Mouse (Mus musculus) adrenal gland (tissue): ENCODE data around the gene Rpia.
"Not testable (repeated sequence)": the region's sequence is repeated elsewhere in the genome, so short reads cannot be mapped to it uniquely, and the experiment has no call there.

Experiments
- intact Hi-C: fragments of 180-260 bp; cut with DNase I; formaldehyde crosslinking; loops from one replicate; pipeline ENCODE4 v1.15.1; 2025
- long read RNA-seq, 2 experiments: library from polyadenylated mRNA; unstranded; transcript quantifications; one replicate each; pipeline ENCODE4 v2.0.0; 2020; ENCODE audit warnings: borderline replicate concordance in 1 of 2; ENCODE audit not compliant: insufficient replicate concordance in 1 of 2

Rpia gene
- long read RNA-seq, experiment 1: 0 reads
- long read RNA-seq, experiment 2, partial matches to known transcripts: 0 of 1 reads
- long read RNA-seq, experiment 2, other reads (novel, unspliced or antisense): 1 of 1 reads

DNA sequence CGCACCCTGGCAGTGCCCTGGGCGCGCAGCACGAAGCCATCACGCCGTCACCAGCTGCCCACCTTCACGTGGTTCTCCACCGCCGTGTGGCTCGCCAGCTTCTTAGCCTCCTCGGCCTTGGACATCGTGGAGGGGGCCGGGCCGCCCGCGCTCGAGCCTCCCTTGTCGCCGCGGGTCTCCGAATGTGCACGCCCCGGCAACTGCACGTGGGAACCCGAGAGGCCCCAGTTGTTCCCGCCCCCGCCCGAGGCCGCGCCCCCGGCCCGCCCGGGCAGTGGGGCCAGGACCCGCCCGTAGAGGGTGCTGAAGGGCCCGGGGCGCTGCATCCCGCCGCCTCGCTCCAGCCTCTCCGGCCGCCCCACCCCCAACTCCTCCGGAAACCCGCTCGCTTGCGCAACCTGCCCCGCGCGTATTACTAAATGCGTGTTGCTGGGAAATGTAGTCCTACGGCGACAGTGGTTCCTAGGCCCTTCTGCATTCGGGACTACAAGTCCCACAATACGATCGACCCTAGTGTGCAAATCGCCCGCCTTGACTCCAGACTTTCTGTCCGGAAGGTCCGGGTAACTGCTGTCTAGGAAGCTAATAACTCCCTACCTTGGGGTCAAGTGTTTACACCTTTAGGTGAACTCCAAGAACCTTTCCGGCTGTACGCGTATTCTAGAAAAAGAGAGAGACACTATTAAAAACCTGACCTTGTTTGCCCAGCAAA, at the start of gene Rpia:
Gene Rpia (minus strand): TSS at position 409 of the 712 bp plus-strand sequence.
- intact Hi-C loops: no loop called here

DNA sequence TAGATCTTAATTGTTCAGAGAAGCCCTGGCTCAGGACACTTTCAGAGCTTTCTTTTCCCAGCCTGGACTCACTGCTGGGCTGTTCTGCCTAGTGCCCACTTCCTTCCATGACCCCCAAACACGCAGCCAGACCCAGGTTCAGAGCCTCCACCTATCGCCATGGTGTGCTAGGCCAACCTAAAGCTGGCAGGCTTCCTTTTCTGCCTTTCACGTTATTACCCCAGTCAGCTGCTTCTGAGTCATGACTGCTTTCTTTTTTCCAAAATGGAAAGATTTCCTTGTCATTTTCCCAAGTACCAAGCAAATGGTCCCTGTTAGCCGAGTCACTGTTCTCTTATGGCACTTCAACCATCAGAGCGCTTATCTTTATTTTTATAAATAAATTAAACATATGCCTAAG, 48.2 kb upstream of the Rpia start:
- intact Hi-C loops: no loop called here

- intact Hi-C loops: no loop called here
These were observed 46.5 kb upstream of the Rpia start for GRCm38 (mm10) chr6:70838532-70838931.

GRCm38 (mm10) chr6:70837297-70837696, 45.3 kb upstream of the Rpia start:
- intact Hi-C loops: no loop called here

- intact Hi-C loops: no loop called here
These were observed 39.3 kb upstream of the Rpia start for GRCm38 (mm10) chr6:70831179-70831839.

DNA sequence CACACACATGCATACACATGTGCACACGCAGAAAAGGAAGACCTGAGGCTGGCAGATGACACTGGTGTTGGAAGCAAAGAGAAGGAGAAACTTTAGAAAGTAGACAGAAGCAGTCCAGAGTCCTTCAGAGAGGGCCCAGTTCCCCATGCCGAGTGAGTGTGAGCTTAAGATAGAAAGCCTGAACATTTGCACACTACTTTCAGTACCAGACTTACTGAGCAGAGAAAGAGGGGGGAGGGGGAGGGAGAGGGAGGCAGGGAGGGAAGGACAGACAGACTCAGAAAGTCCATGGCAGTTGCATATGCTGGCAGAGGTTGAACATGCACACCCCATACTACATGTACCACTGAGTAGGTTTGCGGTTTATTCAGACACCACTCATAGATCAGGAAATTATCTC, 38.5 kb upstream of the Rpia start:
- intact Hi-C loops: no loop called here

DNA sequence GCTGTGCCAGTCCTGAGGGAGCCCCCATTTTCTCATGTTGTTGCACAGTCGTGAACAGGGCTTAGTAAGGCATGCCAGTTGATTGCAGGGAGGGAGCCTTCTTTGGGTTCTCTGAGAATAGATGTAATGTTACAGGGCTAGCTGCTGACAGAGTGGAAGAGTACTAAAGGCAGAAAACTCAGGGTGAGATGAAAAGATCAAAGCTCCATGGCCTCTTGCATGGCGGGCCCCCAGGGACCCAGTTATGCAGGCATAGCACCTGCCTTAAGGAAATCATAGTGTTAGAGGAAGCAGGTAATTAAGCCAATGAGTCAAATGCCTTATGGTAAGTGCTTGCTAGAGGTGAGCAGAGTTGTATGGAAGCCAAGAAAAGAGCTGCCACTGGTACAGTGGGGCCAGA, 37.4 kb upstream of the Rpia start:
- intact Hi-C loops: no loop called here

GRCm38 (mm10) chr6:70824987-70825337, 32.9 kb upstream of the Rpia start:
- intact Hi-C loops: no loop called here

GRCm38 (mm10) chr6:70824085-70824986, 32.3 kb upstream of the Rpia start:
- intact Hi-C loops: no loop called here

DNA sequence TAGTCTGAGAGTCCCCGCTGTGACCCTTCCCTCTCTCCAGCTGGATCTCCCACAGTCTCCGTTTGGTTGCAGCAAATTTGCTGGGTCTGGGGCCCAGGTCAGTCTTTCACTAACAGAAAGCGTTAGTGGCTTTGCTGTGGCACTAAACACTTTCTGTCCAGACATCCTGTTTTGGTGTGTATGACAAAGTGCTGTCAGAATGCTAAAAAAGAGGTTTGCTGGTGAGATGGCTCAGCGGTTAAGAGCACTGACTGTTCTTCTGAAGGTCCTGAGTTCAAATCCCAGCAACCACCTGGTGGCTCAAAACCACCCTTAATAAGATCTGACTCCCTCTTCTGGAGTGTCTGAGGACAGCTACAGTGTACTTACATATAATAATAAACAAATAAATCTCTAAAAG, 31.2 kb upstream of the Rpia start:
- intact Hi-C loops: not testable (repeated sequence)

DNA sequence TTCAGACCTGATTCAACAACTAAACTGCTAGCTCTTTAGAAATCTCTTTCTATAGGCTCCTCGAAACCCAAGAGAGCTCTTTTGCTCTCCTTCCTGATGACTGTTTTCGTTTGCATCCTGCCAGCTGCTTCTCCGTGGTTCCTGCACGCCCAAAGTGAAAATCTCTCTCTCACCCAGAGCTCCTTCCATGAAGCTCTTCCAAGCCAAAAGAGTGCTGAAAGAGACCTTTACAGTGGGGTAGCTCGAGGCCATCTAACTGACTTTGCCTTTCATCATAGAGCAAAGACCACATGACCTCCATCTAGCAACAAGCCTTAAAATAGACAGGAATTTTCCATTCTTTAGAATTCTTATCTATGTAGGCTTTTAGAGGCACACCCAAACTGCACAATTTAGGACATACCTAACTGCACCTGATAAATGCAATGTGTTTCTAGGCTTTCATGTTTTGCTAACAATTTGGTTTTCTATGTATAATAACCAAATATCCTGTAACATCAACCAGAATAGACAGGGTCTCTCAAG, 30.4 kb upstream of the Rpia start:
- intact Hi-C loops: no loop called here

DNA sequence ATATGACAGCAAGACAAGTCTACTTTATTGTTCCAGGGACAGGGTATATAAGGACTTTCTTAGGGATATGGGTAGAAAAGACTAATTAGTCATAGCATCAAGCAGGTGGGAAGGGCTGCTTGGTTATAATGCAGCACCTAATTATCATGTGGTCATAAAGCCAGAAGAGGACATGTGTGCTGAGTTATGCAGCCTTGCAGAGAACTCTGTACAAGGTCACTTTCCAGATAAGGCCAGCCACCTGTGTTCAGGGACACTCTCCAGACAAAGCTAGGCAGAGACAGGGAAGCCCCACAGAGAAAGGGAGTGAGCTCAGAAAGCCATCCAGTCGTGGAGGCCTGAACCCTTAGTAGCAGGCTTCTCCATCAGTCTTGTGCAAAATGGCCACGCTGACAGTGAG, 29.5 kb upstream of the Rpia start:
- intact Hi-C loops: no loop called here

- intact Hi-C loops: no loop called here
These were observed 23.4 kb upstream of the Rpia start for GRCm38 (mm10) chr6:70815471-70815870.

DNA sequence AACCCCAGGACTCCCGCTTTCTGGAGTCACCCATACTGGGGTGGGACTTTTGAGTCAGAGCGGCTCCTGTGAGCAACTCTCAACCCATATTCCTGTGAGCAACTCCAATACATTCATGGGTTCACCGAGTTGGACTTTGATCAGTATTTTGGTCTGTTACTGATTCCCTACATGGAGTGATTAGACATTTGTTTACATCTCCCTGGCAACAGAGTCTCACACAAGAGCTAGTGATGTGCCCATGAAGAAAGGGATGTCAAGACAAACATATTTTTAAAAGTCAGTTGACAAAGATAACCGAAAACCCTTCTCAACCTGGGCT, 22.6 kb upstream of the Rpia start:
- intact Hi-C loops: no loop called here

GRCm38 (mm10) chr6:70813921-70814628, 22.0 kb upstream of the Rpia start:
- intact Hi-C loops: no loop called here

DNA sequence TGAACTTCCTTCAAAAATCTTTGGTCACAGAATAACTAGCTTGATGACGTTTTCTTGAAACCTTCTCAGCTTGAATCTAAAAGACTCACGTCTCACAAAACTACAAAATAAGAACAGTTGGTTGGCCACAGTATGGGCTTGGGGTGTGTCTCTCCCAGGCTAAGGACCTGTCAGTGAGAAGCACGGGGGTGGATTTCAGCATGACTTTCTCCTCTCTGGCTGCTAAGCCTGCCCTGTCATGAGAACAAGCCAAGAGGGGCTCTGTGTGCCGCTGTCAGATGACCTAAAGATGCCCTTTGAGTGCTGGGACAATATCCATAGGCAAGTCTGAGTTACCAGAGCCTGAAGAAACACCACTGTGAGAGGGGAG, 20.5 kb upstream of the Rpia start:
- intact Hi-C loops: loop anchor here (1.0 kb wide), 1 partner anchor 68 kb away; no protein-coding TSS in a partner anchor

- intact Hi-C loops: loop anchor here (1.0 kb wide), 1 partner anchor 68 kb away; no protein-coding TSS in a partner anchor
These were observed 19.8 kb upstream of the Rpia start for GRCm38 (mm10) chr6:70811557-70812525.

GRCm38 (mm10) chr6:70810524-70810923, 18.5 kb upstream of the Rpia start:
- intact Hi-C loops: no loop called here

GRCm38 (mm10) chr6:70806514-70806912, 14.5 kb upstream of the Rpia start:
- intact Hi-C loops: no loop called here
